Mouse (Mus musculus) olfactory bulb, adult 2 months (tissue): ENCODE data around the gene Dbn1. TPM values are rescaled to one million over a fixed set of nuclear protein-coding genes. Genes with fewer than 3 reads are reported as not detected.
A peak's percentile ranks its signal among the peaks of the same experiment; 100 is the strongest.

Experiments used
- H3K27ac ChIP-seq: fragments of 200-500 bp; 2 replicates; pipeline ENCODE4 v1.5.1; 2012; ENCODE audit warnings: low read depth, low read length; ENCODE audit not compliant: insufficient read depth
- H3K4me1 ChIP-seq: fragments of 200-500 bp; 2 replicates; pipeline ENCODE4 v1.6.1; 2012; ENCODE audit warnings: low read length; ENCODE audit not compliant: control insufficient read depth, insufficient read depth
- H3K4me3 ChIP-seq: fragments of 200-500 bp; 2 replicates; pipeline ENCODE4 v1.5.1; 2012; ENCODE audit warnings: mild to moderate bottlenecking, low read depth, low read length, moderate library complexity; ENCODE audit not compliant: insufficient read depth
- CTCF ChIP-seq: fragments of 200-500 bp; IDR thresholded peaks from 2 replicates; pipeline ENCODE4 v1.5.1; 2012; ENCODE audit warnings: low read depth, mild to moderate bottlenecking, low read length, moderate library complexity; ENCODE audit not compliant: insufficient read depth
- POLR2A ChIP-seq: fragments of 200-500 bp; IDR thresholded peaks from 2 replicates; pipeline ENCODE4 v1.6.1; 2012; ENCODE audit warnings: mild to moderate bottlenecking, low read depth, low read length, moderate library complexity; ENCODE audit not compliant: insufficient read depth
- WGBS: fragments of 180-500 bp; shearing (Covaris S2); methylation state at CpG from one replicate; pipeline ENCODE4 v1.1.7; 2018; 5-methylcytosine and 5-hydroxymethylcytosine counted together
- polyA plus RNA-seq: library from polyadenylated mRNA; stranded (reverse); fragments of >200 nt; gene quantifications from 2 replicates; pipeline ENCODE4 v1.2.4, GENCODE M21; 2012; ENCODE audit warnings: low replicate concordance; ENCODE audit not compliant: missing spikeins, insufficient read depth, insufficient read length

The Dbn1 gene
- polyA plus RNA-seq, 1 experiment, result not detected

GRCm38 (mm10) chr13:55450511-55450980 is 37.4 kb downstream of the Dbn1 start:
- 46% methylated on average over 11 of the region's 11 CpGs for WGBS
- Histone ChIP-seq H3K4me1 (peaks cover 25% of the 10 kb centered on the region), H3K4me3 (no peak overlapping the region), H3K27ac (no peak overlapping the region)
- TF ChIP-seq CTCF, result no peak
- TF ChIP-seq POLR2A, result no peak

DNA sequence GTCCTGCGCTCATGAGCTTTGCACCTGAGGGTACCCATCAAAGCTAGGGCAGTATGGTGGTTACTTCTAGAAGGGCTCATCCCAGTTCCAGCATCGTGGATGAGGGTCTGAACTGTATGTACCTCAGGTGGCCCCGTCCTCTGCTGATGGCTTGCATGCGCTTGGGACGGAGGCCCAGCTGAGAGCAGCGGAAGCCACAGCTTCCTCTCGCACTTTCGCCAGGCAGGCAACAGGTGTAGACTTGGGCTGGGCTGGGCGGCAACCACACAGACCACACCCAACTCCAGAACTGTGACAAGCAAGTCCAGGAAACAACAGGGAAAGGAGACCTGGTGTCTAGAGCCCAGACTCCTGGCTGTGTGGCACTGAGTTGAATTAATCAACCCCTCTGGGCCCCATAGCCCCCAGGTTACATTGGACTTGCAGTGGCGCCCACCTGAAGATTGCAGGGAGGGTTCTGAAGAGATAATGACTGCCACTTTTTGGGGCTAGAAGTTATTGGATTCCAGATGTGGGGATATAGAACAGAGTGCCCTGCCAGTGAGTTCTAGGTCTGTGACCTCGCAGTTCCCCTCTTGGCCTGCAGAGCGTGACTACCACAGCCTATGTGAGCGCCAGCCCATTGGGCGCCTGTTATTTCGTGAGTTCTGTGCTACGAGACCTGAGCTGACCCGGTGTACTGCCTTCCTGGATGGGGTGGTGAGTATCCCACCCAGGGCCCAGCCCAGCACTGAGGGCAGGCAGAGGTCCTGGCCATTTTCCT is 38.1 kb downstream of the Dbn1 start:
- TF ChIP-seq POLR2A, result no peak
- TF ChIP-seq CTCF, result no peak

DNA sequence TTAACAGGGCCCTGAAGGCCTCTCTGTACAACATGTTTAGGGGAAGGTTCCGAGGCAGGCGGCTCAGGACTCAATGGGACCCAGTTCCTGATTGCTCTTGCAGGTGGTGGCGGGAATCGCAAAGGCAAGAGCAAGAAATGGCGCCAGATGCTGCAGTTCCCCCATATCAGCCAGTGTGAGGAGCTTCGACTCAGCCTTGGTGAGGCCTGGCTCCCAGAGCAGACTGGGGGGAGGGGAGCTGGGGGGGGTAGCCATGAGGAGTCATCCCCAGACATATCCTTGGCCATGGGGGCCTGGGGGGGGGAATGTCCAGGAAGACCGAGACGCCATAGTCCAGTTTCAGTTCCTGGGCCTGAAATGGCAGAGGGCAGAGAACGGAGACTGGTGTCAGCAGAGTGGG is 38.7 kb downstream of the Dbn1 start:
- TF ChIP-seq POLR2A (no peak), CTCF (no peak)
- Histone ChIP-seq H3K27ac (no peak overlapping the region), H3K4me3 (no peak overlapping the region), H3K4me1 (peaks cover 25% of the 10 kb centered on the region)
- WGBS, result 90% methylated on average over 9 of the region's 9 CpGs

More for the DNA sequence above, 38.1 kb downstream of the Dbn1 start:
- Histone ChIP-seq H3K4me3 (no peak overlapping the region), H3K4me1 (peaks cover 25% of the 10 kb centered on the region), H3K27ac (no peak overlapping the region)
- WGBS, result 86% methylated on average over 17 of the region's 17 CpGs

DNA sequence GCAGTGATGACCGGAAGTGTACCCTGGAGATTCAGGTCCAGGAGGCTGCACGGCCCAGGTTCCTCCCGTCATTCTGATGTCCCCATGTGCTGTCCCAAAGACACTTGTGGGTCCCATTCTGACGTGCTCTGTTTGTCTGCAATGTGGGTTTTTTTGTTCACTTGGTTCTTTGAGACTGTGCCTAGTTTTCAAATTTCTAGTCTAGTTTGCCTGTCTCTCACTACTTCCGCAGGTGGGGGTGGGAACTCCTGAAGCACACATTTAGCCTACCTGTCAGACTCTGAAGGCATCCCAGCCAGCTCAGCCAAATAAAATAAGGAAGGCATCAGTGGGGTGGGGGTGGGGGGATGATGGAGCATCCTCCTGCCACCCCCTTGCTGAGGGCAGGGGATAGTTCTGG is 39.8 kb downstream of the Dbn1 start:
- TF ChIP-seq POLR2A, result no peak
- Histone ChIP-seq H3K27ac (no peak overlapping the region), H3K4me3 (no peak overlapping the region), H3K4me1 (peaks cover 25% of the 10 kb centered on the region)
- 89% methylated on average over 5 of the region's 5 CpGs for WGBS

DNA sequence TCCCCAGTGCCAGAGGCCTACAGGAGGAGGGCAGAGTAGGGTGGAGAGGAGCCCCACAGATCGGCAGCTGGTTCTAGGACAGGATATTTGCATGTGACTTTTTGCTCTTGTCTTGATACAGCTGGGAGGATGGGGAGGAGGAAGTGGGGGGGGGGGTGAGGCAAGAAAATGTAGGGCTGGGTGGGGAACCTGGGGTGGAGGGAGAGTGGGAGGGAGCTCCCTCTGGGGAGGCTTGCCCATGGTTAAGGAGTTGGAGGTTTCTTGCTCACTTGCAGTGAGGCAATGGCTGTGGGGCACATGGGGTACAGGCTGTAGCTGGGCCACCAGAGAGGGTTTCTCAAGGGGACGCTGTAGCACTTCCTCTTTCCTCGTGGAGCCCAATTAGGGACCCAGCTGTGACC is 40.4 kb downstream of the Dbn1 start:
- H3K27ac ChIP-seq, result no peak overlapping the region
- 51% methylated on average over 3 of the region's 3 CpGs for WGBS
- H3K4me3 ChIP-seq, result no peak overlapping the region
- H3K4me1 ChIP-seq, result peaks cover 25% of the 10 kb centered on the region
- TF ChIP-seq CTCF (no peak), POLR2A (no peak)

DNA sequence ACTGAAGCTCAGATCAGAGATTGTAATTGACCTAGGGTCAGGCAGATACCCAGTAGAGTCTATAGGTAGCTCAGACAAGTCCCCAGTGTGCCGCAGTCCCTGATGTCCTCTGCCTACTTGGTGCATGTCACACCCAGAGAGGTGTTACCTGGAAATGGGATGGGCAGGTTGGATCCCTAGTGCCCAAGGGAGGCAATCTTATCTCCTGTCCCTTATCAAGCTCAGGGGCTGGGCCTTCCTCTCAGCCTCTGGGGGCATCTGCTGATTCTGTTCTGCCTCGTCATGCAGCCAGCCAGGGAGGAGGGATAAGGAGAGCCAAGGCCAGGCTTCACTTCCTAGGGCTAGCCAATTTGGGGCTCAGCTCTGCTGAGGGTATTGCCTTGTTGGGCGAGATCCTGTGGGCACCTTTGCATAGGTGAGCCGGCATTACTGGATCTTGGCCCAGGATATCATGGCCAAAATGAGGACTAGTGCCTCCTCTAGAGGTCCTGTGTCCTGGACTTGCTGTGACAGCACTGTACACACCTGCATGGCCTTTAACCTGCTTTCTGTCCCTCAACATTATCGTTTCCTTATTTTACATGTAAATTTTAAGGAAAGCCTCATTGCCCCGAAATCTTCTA is 41.3 kb downstream of the Dbn1 start:
- H3K4me3 ChIP-seq, result no peak overlapping the region
- H3K27ac ChIP-seq, result no peak overlapping the region
- H3K4me1 ChIP-seq, result peaks cover 25% of the 10 kb centered on the region
- TF ChIP-seq CTCF, result no peak
- 81% methylated on average over 6 of the region's 6 CpGs for WGBS

- peak overlapping the region; percentile 63 for H3K4me3 ChIP-seq
- peaks cover 22% of the 10 kb centered on the region for H3K4me1 ChIP-seq
- 3% methylated on average over 66 of the region's 66 CpGs for WGBS
- 0 out of 2 replicates have a peak overlapping the region, but pooled peaks have one; percentile 18 for H3K27ac ChIP-seq
- TF ChIP-seq POLR2A, result peak; percentile 50; the same call in 1 of the 2 replicates
- TF ChIP-seq CTCF, result no peak
Measured at GRCm38 (mm10) chr13:55445361-55446091, 42.4 kb downstream of the Dbn1 start.

GRCm38 (mm10) chr13:55444937-55445315 is 43.0 kb downstream of the Dbn1 start, which contains the start of gene Grk6:
Gene Grk6 (plus strand): TSS chr13:55445072.
- under 1% methylated on average over 35 of the region's 35 CpGs for WGBS
- peak within 1 kb of the TSS; percentile 63 for H3K4me3 ChIP-seq
- no peak for TF ChIP-seq CTCF
- TF ChIP-seq POLR2A, result no peak
- H3K4me1 ChIP-seq, result peaks cover 20% of the 10 kb centered on the region
- H3K27ac ChIP-seq, result peak within 1 kb of the TSS; percentile 86

GRCm38 (mm10) chr13:55444286-55444936 is 43.5 kb downstream of the Dbn1 start:
- WGBS, result under 1% methylated on average over 33 of the region's 33 CpGs
- TF ChIP-seq CTCF (no peak), POLR2A (peak; percentile 70; the same call in 1 of the 2 replicates)

More at GRCm38 (mm10) chr13:55444286-55444936, 43.5 kb downstream of the Dbn1 start:
- Histone ChIP-seq H3K4me3 (peak overlapping the region; percentile 63), H3K4me1 (peaks cover 20% of the 10 kb centered on the region), H3K27ac (peak overlapping the region; percentile 86)
